Mouse (Mus musculus) adrenal gland, postnatal 4 days (tissue): ENCODE measurements around the gene Iqcf5. TPM values are rescaled to one million over a fixed set of nuclear protein-coding genes. Genes with fewer than 3 reads are reported as not detected.

Experiments used
- total RNA-seq, 2 experiments: library from RNA; stranded (reverse); gene quantifications; 2 replicates each; pipeline ENCODE4 v1.2.3; 2021

Iqcf5 gene
- total RNA-seq, 2 experiments from 2014 or later, result not detected

Other genes with a start within 250 kb of the Iqcf5 start
- 10 to 100 TPM; 11.3 to 11.6 TPM for gene Poc1a, start 233.5 kb upstream of the Iqcf5 start, total RNA-seq
- 10 to 100 TPM; 25.0 to 25.8 TPM for gene Dusp7, start 145.9 kb upstream of the Iqcf5 start, total RNA-seq
- gene Rpl29, start 85.1 kb upstream of the Iqcf5 start, total RNA-seq, result 100 to 1,000 TPM; 607 to 624 TPM
- gene Acy1, start 76.3 kb upstream of the Iqcf5 start, total RNA-seq, result 10 to 100 TPM; 23.1 to 23.4 TPM
- 10 to 100 TPM; 43.5 to 44.1 TPM for gene Abhd14b, start 67.1 kb upstream of the Iqcf5 start, total RNA-seq
- gene Abhd14a, start 66.9 kb upstream of the Iqcf5 start, total RNA-seq, result 10 to 100 TPM; 29.8 to 30.2 TPM
- gene Pcbp4, start 61.3 kb upstream of the Iqcf5 start, total RNA-seq, result 10 to 100 TPM; 59.5 to 63.8 TPM
- gene Gpr62, start 48.6 kb upstream of the Iqcf5 start, total RNA-seq, result under 1 TPM; 0.40 to 0.67 TPM
- 10 to 100 TPM; 33.4 to 40.7 TPM for gene Rrp9, start 38.6 kb upstream of the Iqcf5 start, total RNA-seq
- gene Parp3, start 37.6 kb upstream of the Iqcf5 start, total RNA-seq, result 10 to 100 TPM; 15.8 to 18.1 TPM
- gene Iqcf1, start 14.6 kb upstream of the Iqcf5 start, total RNA-seq, result not detected
- not detected for gene Iqcf3, start 47.1 kb downstream of the Iqcf5 start, total RNA-seq
- gene Iqcf4, start 56.4 kb downstream of the Iqcf5 start, total RNA-seq, result not detected
- gene Iqcf6, start 112.0 kb downstream of the Iqcf5 start, total RNA-seq, result not detected
- under 1 TPM in 1 of 2 experiments, not detected in 1; 0.37 TPM for gene Grm2, start 141.5 kb downstream of the Iqcf5 start, total RNA-seq
- 10 to 100 TPM; 71.2 to 78.9 TPM for gene Tex264, start 171.4 kb downstream of the Iqcf5 start, total RNA-seq